Mouse (Mus musculus) forebrain, embryonic 10.5 days (tissue): ENCODE data around the gene Glyatl3. TPM values are rescaled to one million over a fixed set of nuclear protein-coding genes. Genes with fewer than 3 reads are reported as not detected.

ENCODE experiments used
- DNase-seq: peaks from one replicate; pipeline ENCODE4 v3.0.0-alpha.2; 2017; ENCODE audit warnings: low spot score; ENCODE audit errors: extremely low spot score
- H3K27ac ChIP-seq: fragments of 300-500 bp; sonication (generic); 2 replicates; pipeline ENCODE4 v1.5.1; 2016; ENCODE audit warnings: mild to moderate bottlenecking
- H3K27me3 ChIP-seq: fragments of 300-500 bp; sonication (generic); 2 replicates; pipeline ENCODE4 v1.6.1; 2016; ENCODE audit warnings: mild to moderate bottlenecking; ENCODE audit not compliant: poor library complexity, severe bottlenecking
- H3K36me3 ChIP-seq: fragments of 300-500 bp; sonication (generic); replicated peaks from 2 replicates; pipeline ENCODE4 v1.6.1; 2016; ENCODE audit warnings: mild to moderate bottlenecking, moderate library complexity
- H3K4me1 ChIP-seq: fragments of 300-500 bp; sonication (generic); 2 replicates; pipeline ENCODE4 v1.6.1; 2016
- H3K4me3 ChIP-seq: fragments of 300-500 bp; sonication (generic); 2 replicates; pipeline ENCODE4 v1.5.1; 2016; ENCODE audit warnings: mild to moderate bottlenecking, moderate library complexity
- H3K9me3 ChIP-seq: fragments of 300-500 bp; sonication (generic); 2 replicates; pipeline ENCODE4 v1.6.1; 2016; ENCODE audit warnings: mild to moderate bottlenecking, moderate library complexity
- WGBS: fragments of 180-500 bp; shearing (Covaris S2); methylation state at CpG from one replicate; pipeline ENCODE4 v1.1.7; 2016; 5-methylcytosine and 5-hydroxymethylcytosine counted together
- polyA plus RNA-seq: library from polyadenylated mRNA; unstranded; fragments of >200 nt; fragmentation: Nextera tagmentation; extraction: Ambion mirVana; gene quantifications from 2 replicates; pipeline ENCODE4 v1.2.1, GENCODE M21; 2016

Gene Glyatl3
- 0.21 and 0.29 TPM in 2 replicates for polyA plus RNA-seq

DNA sequence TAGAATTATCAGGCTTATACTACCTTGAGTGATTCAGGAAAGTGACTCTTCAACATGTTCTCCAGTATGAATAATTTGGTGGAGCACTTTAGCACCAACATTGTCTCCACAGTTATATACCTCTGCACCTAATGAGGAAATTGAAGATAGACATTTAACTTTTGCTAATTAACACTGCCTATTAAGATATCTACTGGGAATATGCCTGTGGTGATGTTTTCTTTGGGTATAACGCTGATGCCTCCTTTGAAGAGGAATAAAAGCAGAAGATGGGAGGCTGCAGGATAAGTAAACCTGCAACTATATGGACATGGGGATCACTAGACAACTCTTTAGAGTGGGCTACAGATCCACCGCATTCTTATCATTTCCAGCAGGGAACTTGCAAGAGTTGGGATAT, at the start of gene Glyatl3:
Glyatl3 (minus strand) TSS at position 101 of the 400 bp plus-strand sequence.
- H3K4me3 ChIP-seq = no peak within 1 kb of the TSS
- no peak for DNase-seq
- no peaks in the 10 kb centered on the region for H3K27me3 ChIP-seq
- no peak within 1 kb of the TSS for H3K27ac ChIP-seq
- H3K4me1 ChIP-seq = no peaks in the 10 kb centered on the region
- no peaks in the 10 kb centered on the region for H3K36me3 ChIP-seq
- no peaks in the 10 kb centered on the region for H3K9me3 ChIP-seq
- WGBS = 97% methylated on average over 2 of the region's 2 CpGs

DNA sequence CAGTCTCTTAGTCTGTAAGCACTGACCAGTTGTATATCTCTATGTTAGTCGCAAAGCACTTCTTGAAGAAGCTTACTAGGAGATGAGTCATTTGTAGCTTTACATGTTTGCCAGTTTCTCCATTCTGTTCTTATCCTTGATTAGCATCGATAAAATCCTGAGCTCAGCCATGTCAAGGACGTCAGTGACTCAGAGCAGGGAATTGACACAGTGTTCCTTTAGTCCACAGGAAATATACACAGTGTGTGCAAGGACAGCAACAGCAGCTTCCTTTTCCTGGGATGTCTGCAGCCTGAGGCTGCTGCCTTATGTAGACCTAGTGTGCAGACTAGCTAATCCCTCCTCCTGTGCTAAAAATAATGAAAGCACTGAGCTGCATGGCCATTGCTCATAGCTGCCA, 34.4 kb upstream of the Glyatl3 start:
- no peaks in the 10 kb centered on the region for H3K4me1 ChIP-seq
- no peak overlapping the region for H3K27ac ChIP-seq
- no peak overlapping the region for H3K4me3 ChIP-seq
- peaks cover 43% of the 10 kb centered on the region for H3K36me3 ChIP-seq
- H3K9me3 ChIP-seq = no peaks in the 10 kb centered on the region
- 94% methylated on average over 3 of the region's 3 CpGs for WGBS
- DNase-seq = no peak
- H3K27me3 ChIP-seq = no peaks in the 10 kb centered on the region

DNA sequence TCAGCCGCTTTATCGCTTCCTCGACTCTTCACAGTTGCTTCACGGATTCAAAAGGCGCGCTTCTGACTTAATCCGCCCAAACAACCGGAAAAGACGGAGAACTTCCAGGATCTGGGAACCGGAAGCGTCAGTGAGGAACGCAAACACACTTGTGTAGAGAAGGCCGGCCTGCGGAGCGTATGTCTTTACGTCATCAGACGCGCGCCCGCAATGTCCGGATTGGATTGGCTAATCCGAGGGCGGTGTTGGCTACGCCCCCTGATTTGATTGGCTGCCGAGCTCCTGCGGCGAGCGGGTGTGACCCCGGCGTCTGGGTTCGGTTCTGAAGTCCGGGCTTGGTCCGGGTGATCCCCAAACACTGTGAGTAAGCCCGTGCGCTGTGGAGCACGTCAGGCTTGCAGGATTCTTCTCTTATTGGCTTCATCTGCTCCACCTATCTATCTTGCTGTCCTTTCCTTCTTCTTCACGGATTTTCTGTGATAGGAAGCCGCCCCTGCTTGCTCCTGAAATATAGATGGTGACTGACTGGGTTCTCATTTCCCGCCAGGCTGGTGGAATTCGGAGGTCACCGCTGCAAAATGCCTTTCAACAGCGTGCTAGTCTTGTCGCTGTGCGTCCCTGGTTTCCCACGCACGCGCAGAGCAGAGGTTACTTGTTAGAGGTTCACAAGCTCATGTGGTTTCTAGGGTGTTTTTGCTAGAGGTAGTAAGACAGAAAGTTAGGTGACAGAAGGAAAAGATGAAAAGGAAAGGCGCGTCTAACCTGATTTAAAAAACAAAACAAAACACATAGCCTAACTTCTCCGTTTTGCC, 20.5 kb upstream of the Glyatl3 start, which contains the start of the genes Mut and Cenpq:
Mut (plus strand) TSS at position 266 of the 812 bp plus-strand sequence.
Cenpq (minus strand) TSS at position 628 of the 812 bp plus-strand sequence.
- peak within 1 kb of the TSS; percentile 90 for H3K27ac ChIP-seq
- under 1% methylated on average over 50 of the region's 50 CpGs for WGBS
- H3K9me3 ChIP-seq = no peaks in the 10 kb centered on the region
- peaks cover 15% of the 10 kb centered on the region for H3K4me1 ChIP-seq
- no peaks in the 10 kb centered on the region for H3K27me3 ChIP-seq
- H3K36me3 ChIP-seq = peaks cover 33% of the 10 kb centered on the region
- DNase-seq = peak; percentile 95
- peak within 1 kb of the TSS; percentile 73 for H3K4me3 ChIP-seq

DNA sequence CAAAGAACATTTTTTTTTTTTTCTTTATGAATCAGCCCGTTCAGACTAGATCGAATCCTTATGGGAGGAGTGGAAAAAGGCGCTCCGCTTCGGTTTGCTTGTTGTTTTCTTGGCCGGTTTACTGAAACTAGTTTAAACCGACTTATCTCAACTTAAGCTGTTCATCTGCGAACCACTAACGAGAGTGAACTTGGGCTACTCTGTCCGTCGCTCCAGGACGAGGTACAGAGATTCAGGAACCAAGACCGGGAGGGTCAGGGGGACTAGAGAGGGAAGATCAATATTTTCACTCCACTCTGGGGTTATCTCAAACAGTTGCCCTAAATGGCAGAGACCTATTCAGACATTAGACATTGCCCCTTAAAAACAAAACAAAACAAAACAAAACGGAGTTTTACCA, 19.8 kb upstream of the Glyatl3 start:
- Histone ChIP-seq H3K27me3 (no peaks in the 10 kb centered on the region), H3K9me3 (no peaks in the 10 kb centered on the region), H3K27ac (peak overlapping the region; percentile 90), H3K36me3 (peaks cover 38% of the 10 kb centered on the region), H3K4me1 (peaks cover 15% of the 10 kb centered on the region), H3K4me3 (peak overlapping the region; percentile 73)
- WGBS = 1% methylated on average over 14 of the region's 14 CpGs
- DNase-seq = no peak

DNA sequence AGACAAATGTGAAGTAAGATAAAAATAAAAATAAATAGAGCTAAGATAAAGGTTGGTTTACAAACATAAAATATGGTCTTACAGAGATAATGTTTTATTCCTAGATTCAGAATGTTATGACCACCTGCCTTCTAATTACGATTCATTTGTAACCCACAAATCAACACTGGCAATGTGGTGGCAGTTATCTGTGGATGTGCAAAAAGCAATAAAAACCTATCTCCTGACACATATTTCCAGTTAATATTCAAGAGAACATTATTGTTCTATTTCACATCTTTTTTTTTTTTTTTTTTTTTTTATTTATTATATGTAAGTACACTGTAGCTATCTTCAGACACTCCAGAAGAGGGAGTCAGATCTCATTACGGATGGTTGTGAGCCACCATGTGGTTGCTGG, 1.3 kb upstream of the Glyatl3 start:
- Histone ChIP-seq H3K27me3 (no peaks in the 10 kb centered on the region), H3K4me3 (no peak overlapping the region)
- 100% methylated on average over 1 of the region's 2 CpGs for WGBS

DNA sequence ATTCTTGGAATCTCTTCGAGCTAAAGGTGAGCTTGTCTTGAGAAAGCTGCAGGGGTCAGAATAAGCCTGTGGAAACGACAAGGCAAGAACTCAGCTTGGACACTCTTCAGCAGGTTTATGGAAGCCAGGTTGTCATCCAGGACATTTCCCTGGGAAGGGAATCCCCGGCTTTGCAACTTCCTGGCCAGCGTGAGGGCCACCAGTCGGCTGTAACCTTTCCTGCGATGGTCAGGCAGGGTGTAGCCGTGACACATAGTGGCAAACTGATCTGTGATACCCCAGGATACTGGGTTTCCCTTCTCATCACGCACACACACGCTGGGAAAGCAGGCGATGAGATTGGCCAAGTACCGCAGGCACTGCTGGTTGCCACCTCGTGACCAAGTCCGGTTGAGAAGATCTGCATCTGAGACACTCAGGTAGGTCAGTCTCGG, 9.4 kb downstream of the Glyatl3 start:
- Histone ChIP-seq H3K27me3 (no peaks in the 10 kb centered on the region), H3K9me3 (no peaks in the 10 kb centered on the region), H3K36me3 (no peaks in the 10 kb centered on the region), H3K4me3 (peak overlapping the region; percentile 30), H3K27ac (no peak overlapping the region), H3K4me1 (peaks cover 12% of the 10 kb centered on the region)
- DNase-seq = no peak
- 20% methylated on average over 14 of the region's 14 CpGs for WGBS

More for the DNA sequence above, 1.3 kb upstream of the Glyatl3 start:
- Histone ChIP-seq H3K27ac (no peak overlapping the region), H3K9me3 (no peaks in the 10 kb centered on the region), H3K36me3 (no peaks in the 10 kb centered on the region), H3K4me1 (no peaks in the 10 kb centered on the region)
- no peak for DNase-seq

DNA sequence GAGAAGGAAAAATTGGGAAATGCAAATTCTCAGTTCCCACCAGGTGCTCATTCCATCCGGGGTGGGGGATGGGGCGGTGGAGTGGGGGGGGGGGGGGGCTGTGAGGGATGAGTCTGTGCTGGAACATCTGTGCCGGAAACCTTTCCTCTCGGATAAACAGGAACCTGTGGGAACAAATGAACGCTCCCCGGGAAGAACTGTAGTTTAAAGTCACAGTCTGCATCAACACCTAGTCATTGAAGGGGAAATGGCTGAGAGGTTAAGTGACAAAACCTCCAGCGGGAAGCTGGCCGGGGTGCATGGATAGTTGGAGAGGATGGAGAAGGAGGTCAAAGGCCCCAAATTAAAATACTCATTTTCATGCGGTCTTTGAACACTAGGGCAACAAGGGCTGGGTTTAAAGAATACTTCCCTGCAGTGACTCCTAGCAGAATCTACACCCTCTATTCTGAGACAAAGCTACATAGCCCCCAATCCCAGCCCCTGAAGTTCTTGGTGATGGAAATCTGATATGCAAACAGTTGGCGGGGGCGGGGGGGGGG, 10.0 kb downstream of the Glyatl3 start:
- Histone ChIP-seq H3K36me3 (no peaks in the 10 kb centered on the region), H3K9me3 (no peaks in the 10 kb centered on the region), H3K27me3 (no peaks in the 10 kb centered on the region), H3K4me3 (peak overlapping the region; percentile 30; the same call in 1 of the 2 replicates), H3K27ac (no peak overlapping the region), H3K4me1 (peaks cover 12% of the 10 kb centered on the region)
- WGBS = 11% methylated on average over 11 of the region's 11 CpGs
- no peak for DNase-seq

DNA sequence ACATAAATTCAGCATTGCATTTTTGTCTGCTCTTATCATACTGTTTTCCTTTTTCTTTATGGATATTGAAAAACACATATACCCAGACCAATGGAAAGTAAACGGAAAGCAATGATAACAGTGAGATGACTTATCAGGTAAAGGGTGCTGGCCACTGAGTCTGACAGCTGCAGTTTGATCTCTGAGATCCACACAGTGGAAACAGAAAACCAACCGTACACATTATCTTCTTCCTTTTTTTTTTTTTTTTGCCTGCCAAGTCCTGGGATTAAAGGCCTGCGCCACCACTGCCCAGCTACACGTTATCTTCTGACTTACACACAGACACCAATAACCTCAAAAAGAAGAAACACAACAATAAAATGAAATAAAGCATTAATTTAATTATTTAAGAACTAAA, 10.8 kb downstream of the Glyatl3 start:
- H3K4me3 ChIP-seq = no peak overlapping the region
- H3K27ac ChIP-seq = no peak overlapping the region
- WGBS = 80% methylated on average over 4 of the region's 4 CpGs
- DNase-seq = no peak
- H3K4me1 ChIP-seq = peaks cover 12% of the 10 kb centered on the region
- no peaks in the 10 kb centered on the region for H3K9me3 ChIP-seq
- no peaks in the 10 kb centered on the region for H3K27me3 ChIP-seq
- H3K36me3 ChIP-seq = no peaks in the 10 kb centered on the region

DNA sequence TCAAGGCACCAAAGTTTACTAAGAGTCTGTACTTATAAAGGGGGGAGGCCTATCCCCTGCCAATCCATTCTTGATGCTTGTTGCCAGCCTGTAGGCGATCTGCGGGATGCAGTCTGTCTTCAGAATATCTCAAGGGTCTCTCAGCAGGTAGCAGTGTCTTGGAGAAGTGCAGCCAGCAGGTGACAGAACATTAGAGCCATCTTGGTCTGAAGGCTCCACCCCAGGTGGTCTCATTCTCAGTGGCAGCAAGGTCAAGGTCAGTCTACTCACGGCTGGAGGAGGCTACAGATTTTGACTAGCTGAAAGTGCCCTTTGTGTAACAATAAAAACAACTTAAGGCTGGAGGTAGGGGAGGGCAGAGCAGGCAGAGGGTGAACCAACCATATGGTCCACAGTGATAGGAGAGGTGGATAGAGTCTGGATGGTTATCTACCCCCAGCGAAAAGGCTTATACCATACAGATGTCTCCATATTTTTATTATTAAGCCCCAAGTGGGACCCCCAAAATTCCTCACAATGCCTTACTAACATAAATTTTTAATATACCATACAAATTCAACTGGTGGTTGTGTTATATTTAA, 14.3 kb downstream of the Glyatl3 start:
- Histone ChIP-seq H3K4me3 (no peak overlapping the region), H3K4me1 (peaks cover 11% of the 10 kb centered on the region), H3K9me3 (no peaks in the 10 kb centered on the region), H3K27ac (no peak overlapping the region), H3K36me3 (no peaks in the 10 kb centered on the region), H3K27me3 (no peaks in the 10 kb centered on the region)
- no peak for DNase-seq
- 40% methylated on average over 4 of the region's 4 CpGs for WGBS

DNA sequence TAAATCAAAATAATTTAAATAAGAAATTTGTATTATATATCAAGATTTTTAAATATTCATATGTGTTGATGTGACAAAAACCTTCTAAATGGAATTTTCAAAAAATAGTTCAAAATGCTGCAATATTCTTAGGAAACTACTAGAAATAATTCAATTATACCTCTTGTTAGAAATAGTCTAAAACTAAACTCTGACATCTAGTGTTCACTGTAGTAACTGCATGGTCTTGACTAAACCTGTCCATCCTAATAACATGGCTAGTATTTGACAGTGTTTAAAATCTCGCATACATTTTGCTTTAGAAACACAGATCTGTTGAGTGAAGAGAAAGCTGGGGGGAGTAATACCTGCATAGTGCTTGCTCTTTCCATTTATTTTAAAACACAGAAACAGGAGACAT, 17.3 kb downstream of the Glyatl3 start:
- no peaks in the 10 kb centered on the region for H3K27me3 ChIP-seq
- 80% methylated on average over 1 of the region's 1 CpGs for WGBS
- H3K27ac ChIP-seq = no peak overlapping the region

DNA sequence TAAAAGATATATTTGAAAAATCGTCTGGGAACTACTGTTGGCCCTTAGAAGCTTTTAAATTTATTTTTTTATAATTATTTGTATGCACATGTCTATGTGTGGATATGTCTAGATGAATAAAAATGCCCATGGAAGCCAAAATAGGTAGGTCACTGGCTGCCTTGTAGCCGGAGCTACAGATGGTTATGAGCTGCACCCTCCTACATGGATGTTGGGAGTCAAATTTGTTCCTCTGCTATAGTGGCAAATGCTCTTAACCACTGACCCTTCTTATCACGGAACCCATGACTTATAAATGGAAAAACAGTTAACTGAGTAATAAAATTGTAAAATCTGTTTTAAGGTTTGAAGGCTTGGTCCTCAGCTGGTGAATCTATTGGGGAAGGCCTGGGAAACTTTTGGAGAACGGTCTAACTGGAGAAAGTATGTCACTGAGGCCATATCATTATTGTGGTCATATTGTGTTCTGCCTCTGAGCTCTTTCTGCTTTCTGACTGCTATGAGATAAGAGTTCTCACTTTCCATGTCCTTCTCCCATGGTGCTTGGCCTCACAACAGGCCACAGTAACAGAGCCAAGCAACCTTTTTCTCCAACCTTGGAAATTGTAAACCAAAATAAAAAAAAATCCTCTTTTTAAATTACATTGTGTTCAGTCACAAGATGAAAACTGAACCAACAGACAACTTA, 26.2 kb downstream of the Glyatl3 start:
- DNase-seq = no peak
- Histone ChIP-seq H3K27me3 (no peaks in the 10 kb centered on the region), H3K4me3 (no peak overlapping the region), H3K9me3 (no peaks in the 10 kb centered on the region), H3K27ac (no peak overlapping the region), H3K4me1 (no peaks in the 10 kb centered on the region), H3K36me3 (no peaks in the 10 kb centered on the region)
- WGBS = 82% methylated on average over 4 of the region's 4 CpGs

More for the DNA sequence above, 17.3 kb downstream of the Glyatl3 start:
- H3K36me3 ChIP-seq = no peaks in the 10 kb centered on the region
- H3K4me1 ChIP-seq = no peaks in the 10 kb centered on the region
- H3K4me3 ChIP-seq = no peak overlapping the region
- no peaks in the 10 kb centered on the region for H3K9me3 ChIP-seq
- no peak for DNase-seq

DNA sequence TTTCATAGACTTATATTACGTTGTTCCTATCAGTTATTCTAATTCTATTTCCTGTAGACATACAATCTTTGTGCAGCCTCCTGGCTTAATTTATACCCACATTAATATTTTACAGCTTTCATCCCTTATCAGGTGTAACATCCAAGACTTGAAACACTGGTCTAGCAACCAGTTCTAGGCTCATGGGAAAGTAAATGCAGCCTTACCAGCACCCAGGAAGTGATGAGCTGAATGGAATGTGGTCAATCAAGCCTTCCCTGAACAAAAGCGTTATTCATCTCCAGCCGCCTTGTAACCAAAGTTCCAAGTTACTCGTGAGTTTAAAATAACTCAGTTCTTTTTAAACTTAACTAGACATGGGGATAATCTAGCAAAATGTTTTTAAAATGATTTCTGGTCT, 29.0 kb downstream of the Glyatl3 start:
- H3K4me3 ChIP-seq = no peak overlapping the region
- peaks cover 5% of the 10 kb centered on the region; the same call in 1 of the 2 replicates for H3K4me1 ChIP-seq
- H3K27ac ChIP-seq = no peak overlapping the region
- 85% methylated on average over 4 of the region's 4 CpGs for WGBS
- 0 out of 2 replicates have a peak, but pooled peaks cover 3% of the 10 kb centered on the region for H3K27me3 ChIP-seq
- H3K9me3 ChIP-seq = no peaks in the 10 kb centered on the region
- no peaks in the 10 kb centered on the region for H3K36me3 ChIP-seq
- DNase-seq = no peak
